Mouse (Mus musculus): ENCODE results near the gene Arhgap32. TPM values are rescaled to one million over a fixed set of nuclear protein-coding genes. Genes with fewer than 3 reads are reported as not detected.

The Arhgap32 gene
- polyA plus RNA-seq, 1 experiment, result 1.5 TPM

DNA sequence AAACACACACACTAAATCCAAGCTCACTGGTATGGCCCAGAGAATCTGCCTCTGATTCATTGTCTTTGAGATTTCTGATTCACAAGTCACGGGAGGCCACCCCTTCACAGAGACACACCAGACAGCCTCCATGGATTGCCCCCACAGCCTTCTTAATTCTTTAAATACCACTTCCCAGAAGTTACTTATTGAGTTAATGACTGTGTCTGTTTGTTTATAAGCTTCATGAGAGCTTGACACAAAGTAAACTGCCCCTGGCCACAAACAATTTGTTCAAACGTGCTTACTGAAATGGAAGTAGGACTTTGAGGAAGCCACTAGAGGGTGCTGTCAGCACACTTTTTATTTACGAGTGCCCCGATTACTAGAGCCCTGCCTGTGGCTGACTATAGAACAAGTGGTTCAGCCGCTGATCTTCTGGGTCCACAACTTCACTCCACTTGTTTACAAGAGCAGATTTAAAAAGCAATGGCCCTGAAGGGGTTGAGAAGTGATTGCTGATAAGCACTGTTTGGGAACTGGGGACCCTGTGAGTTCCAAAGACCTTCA lies 156.0 kb downstream of the Arhgap32 start:
- Histone ChIP-seq H3K27ac (ENCODE audit: insufficient read depth, low read length) (no peak overlapping the region), H3K27me3 (ENCODE audit: control insufficient read depth, insufficient read depth, low read length) (no peaks in the 10 kb centered on the region), H3K4me3 (ENCODE audit: extremely low read depth, insufficient read depth, insufficient read length) (no peak overlapping the region), H3K36me3 (ENCODE audit: control insufficient read depth, insufficient read depth, low read length) (no peaks in the 10 kb centered on the region), H3K4me1 (ENCODE audit: control insufficient read depth, insufficient read depth, insufficient read length) (no peaks in the 10 kb centered on the region)
- TF ChIP-seq POLR2A (IDR thresholded peaks at IDR 0.05; ENCODE audit: low read depth, low read length) (no peak), CTCF (IDR thresholded peaks at IDR 0.05; ENCODE audit: extremely low read depth, insufficient read depth, insufficient read length, insufficient replicate concordance) (peak; percentile 37; the same call in 1 of the 2 replicates)
- peak; percentile 59 to 60 for DNase-seq (ENCODE audit: low read depth in 1 of 2, low spot score in 2 of 2)
- 22% methylated on average over 5 of the region's 5 CpGs for WGBS

DNA sequence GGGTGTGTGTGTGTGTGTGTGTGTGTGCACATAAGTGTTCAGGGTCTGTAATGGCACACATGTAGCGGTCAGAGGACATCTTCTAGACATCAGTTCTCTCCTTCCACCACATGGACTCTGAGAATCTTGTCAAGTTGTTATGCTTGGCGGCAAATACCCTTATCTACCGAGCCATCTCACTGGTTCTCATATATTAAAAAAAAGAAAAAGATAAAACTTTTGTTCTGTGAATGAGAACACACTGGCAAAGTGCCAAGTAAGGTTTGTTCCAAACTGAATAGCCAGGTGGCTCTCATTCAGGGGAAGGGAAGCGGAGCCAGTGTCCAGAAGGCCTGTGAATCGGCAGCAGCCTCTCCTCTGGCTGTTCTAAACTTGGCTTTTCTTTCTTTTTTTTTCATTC lies 162.1 kb downstream of the Arhgap32 start:
- TF ChIP-seq CTCF (IDR thresholded peaks at IDR 0.05; ENCODE audit: extremely low read depth, insufficient read depth, insufficient read length, insufficient replicate concordance), result no peak
- TF ChIP-seq POLR2A (IDR thresholded peaks at IDR 0.05; ENCODE audit: low read depth, low read length), result no peak
- H3K4me3 ChIP-seq (ENCODE audit: extremely low read depth, insufficient read depth, insufficient read length), result no peak overlapping the region
- H3K4me1 ChIP-seq (ENCODE audit: control insufficient read depth, insufficient read depth, insufficient read length), result no peaks in the 10 kb centered on the region
- DNase-seq (ENCODE audit: low read depth in 1 of 2, low spot score in 2 of 2), result no peak
- no peaks in the 10 kb centered on the region for H3K27me3 ChIP-seq (ENCODE audit: control insufficient read depth, insufficient read depth, low read length)
- WGBS, result 85% methylated on average over 5 of the region's 5 CpGs
- no peak overlapping the region for H3K27ac ChIP-seq (ENCODE audit: insufficient read depth, low read length)
- no peaks in the 10 kb centered on the region for H3K36me3 ChIP-seq (ENCODE audit: control insufficient read depth, insufficient read depth, low read length)

DNA sequence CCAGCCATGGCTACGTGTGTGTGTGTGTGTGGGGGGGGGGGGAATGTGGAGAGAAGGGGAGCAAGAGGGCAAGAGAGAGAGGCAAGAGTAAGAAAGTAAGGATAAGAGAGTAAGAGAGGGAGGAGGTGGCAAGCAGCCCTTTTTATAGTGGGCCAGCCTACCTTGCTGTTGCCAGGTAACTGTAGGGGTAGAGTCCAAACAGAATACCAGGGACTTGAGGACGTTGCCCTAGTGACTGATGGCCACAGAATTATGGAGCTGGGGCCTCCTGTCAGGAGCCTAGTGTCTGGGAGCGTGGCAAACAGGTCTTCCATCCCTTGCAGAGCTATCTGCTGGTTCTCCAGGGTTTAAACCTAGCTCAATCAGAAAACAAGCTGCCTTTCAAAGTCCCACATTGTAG lies 163.9 kb downstream of the Arhgap32 start:
- TF ChIP-seq CTCF (IDR thresholded peaks at IDR 0.05; ENCODE audit: extremely low read depth, insufficient read depth, insufficient read length, insufficient replicate concordance) (no peak), POLR2A (IDR thresholded peaks at IDR 0.05; ENCODE audit: low read depth, low read length) (no peak)
- H3K4me3 ChIP-seq (ENCODE audit: extremely low read depth, insufficient read depth, insufficient read length), result no peak overlapping the region
- 80% methylated on average over 3 of the region's 3 CpGs for WGBS
- H3K27ac ChIP-seq (ENCODE audit: insufficient read depth, low read length), result no peak overlapping the region
- no peaks in the 10 kb centered on the region for H3K27me3 ChIP-seq (ENCODE audit: control insufficient read depth, insufficient read depth, low read length)
- DNase-seq (ENCODE audit: low read depth in 1 of 2, low spot score in 2 of 2), result no peak
- no peaks in the 10 kb centered on the region for H3K36me3 ChIP-seq (ENCODE audit: control insufficient read depth, insufficient read depth, low read length)
- H3K4me1 ChIP-seq (ENCODE audit: control insufficient read depth, insufficient read depth, insufficient read length), result no peaks in the 10 kb centered on the region

DNA sequence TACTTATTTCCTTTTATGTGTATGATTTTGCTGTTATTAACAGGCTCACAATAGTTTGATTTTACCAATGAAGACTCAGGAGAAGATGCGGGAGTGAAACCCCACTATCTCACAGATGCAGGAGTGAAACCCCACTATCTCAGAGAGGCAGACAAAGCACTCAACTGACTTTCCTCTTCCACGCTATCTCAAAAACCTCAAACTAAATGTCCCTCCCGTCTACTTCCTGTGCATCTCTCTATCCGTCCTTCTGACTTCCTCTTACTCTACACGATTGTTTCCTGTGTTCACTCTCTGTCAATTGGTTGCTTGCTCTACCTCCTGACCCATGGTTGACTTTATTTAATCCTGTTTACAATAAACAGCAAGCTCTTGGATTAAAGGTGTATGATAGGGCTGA lies 164.5 kb downstream of the Arhgap32 start:
- Histone ChIP-seq H3K27me3 (ENCODE audit: control insufficient read depth, insufficient read depth, low read length) (no peaks in the 10 kb centered on the region), H3K36me3 (ENCODE audit: control insufficient read depth, insufficient read depth, low read length) (no peaks in the 10 kb centered on the region), H3K27ac (ENCODE audit: insufficient read depth, low read length) (no peak overlapping the region), H3K4me3 (ENCODE audit: extremely low read depth, insufficient read depth, insufficient read length) (no peak overlapping the region), H3K4me1 (ENCODE audit: control insufficient read depth, insufficient read depth, insufficient read length) (no peaks in the 10 kb centered on the region)
- DNase-seq (ENCODE audit: low read depth in 1 of 2, low spot score in 2 of 2), result peak in 1 of 2 experiments; percentile 9
- TF ChIP-seq POLR2A (IDR thresholded peaks at IDR 0.05; ENCODE audit: low read depth, low read length) (no peak), CTCF (IDR thresholded peaks at IDR 0.05; ENCODE audit: extremely low read depth, insufficient read depth, insufficient read length, insufficient replicate concordance) (no peak)
- 13% methylated on average over 5 of the region's 5 CpGs for WGBS

DNA sequence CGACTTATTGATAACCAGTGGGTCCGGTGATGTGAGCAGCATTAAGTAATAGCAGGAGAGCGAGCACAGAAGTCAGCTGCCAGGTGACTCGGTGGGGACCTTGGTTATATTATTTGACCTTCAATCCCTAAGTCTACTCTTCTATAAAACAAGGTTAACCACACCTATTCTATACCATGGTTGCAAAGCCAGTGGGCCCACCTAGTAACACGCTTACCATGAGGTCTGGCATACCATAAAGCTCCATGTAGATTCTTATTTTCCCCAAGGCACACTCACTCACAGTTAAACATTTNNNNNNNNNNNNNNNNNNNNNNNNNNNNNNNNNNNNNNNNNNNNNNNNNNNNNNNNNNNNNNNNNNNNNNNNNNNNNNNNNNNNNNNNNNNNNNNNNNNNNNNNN lies 167.7 kb downstream of the Arhgap32 start:
- Histone ChIP-seq H3K27me3 (ENCODE audit: control insufficient read depth, insufficient read depth, low read length) (no peaks in the 10 kb centered on the region), H3K36me3 (ENCODE audit: control insufficient read depth, insufficient read depth, low read length) (no peaks in the 10 kb centered on the region), H3K27ac (ENCODE audit: insufficient read depth, low read length) (no peak overlapping the region), H3K4me3 (ENCODE audit: extremely low read depth, insufficient read depth, insufficient read length) (no peak overlapping the region), H3K4me1 (ENCODE audit: control insufficient read depth, insufficient read depth, insufficient read length) (no peaks in the 10 kb centered on the region)
- DNase-seq (ENCODE audit: low read depth in 1 of 2, low spot score in 2 of 2), result no peak
- WGBS, result 94% methylated on average over 5 of the region's 5 CpGs
- TF ChIP-seq POLR2A (IDR thresholded peaks at IDR 0.05; ENCODE audit: low read depth, low read length) (no peak), CTCF (IDR thresholded peaks at IDR 0.05; ENCODE audit: extremely low read depth, insufficient read depth, insufficient read length, insufficient replicate concordance) (no peak)

DNA sequence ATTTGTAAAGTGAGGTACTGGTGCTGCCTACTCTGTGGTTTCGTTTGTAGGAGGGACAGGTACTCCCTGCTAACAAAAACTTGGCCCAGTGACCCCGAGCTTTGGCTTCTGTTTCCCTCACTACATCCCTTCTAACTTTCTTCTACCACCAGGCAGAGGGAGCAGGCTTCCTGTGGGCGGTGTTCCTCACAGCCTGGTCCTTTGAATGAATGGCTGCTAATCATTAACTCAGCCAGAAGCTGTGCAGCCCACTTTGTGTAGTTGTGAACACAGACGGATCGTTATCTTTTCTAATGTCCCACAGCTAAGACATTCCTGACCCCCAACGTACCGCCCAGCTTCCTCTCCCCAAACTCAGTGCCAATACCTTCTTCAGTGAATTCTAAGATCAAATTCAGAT lies 175.7 kb downstream of the Arhgap32 start:
- no peak for DNase-seq (ENCODE audit: low read depth in 1 of 2, low spot score in 2 of 2)
- H3K4me3 ChIP-seq (ENCODE audit: extremely low read depth, insufficient read depth, insufficient read length), result no peak overlapping the region
- H3K4me1 ChIP-seq (ENCODE audit: control insufficient read depth, insufficient read depth, insufficient read length), result no peaks in the 10 kb centered on the region
- H3K27me3 ChIP-seq (ENCODE audit: control insufficient read depth, insufficient read depth, low read length), result no peaks in the 10 kb centered on the region; the same call in 1 of the 2 replicates
- TF ChIP-seq CTCF (IDR thresholded peaks at IDR 0.05; ENCODE audit: extremely low read depth, insufficient read depth, insufficient read length, insufficient replicate concordance), result no peak
- TF ChIP-seq POLR2A (IDR thresholded peaks at IDR 0.05; ENCODE audit: low read depth, low read length), result no peak
- no peak overlapping the region for H3K27ac ChIP-seq (ENCODE audit: insufficient read depth, low read length)
- 30% methylated on average over 7 of the region's 7 CpGs for WGBS
- no peaks in the 10 kb centered on the region for H3K36me3 ChIP-seq (ENCODE audit: control insufficient read depth, insufficient read depth, low read length)

DNA sequence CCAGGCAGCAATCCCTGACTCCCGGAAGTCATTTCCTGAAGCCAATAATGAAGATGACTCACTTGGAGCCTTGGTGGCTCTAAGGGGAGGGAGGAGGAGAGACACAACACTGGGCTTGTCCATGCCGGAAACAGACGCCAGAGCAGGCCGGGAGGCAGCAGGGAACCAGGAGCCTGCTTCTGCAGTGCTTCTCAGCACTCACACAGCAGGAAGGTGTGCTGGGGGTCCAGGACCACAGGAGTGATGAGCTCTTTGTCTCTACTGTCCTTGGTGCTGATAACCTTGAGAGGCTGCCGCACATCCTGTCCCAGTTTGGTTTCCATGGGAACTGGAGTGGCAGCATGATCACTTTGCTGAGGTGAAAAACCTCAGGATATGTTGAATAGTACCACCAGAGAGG lies 176.8 kb downstream of the Arhgap32 start:
- Histone ChIP-seq H3K27me3 (ENCODE audit: control insufficient read depth, insufficient read depth, low read length) (no peaks in the 10 kb centered on the region; the same call in 1 of the 2 replicates), H3K4me3 (ENCODE audit: extremely low read depth, insufficient read depth, insufficient read length) (no peak overlapping the region), H3K36me3 (ENCODE audit: control insufficient read depth, insufficient read depth, low read length) (no peaks in the 10 kb centered on the region), H3K4me1 (ENCODE audit: control insufficient read depth, insufficient read depth, insufficient read length) (no peaks in the 10 kb centered on the region), H3K27ac (ENCODE audit: insufficient read depth, low read length) (peak overlapping the region; percentile 4; the same call in 1 of the 2 replicates)
- WGBS, result 73% methylated on average over 5 of the region's 5 CpGs
- no peak for DNase-seq (ENCODE audit: low read depth in 1 of 2, low spot score in 2 of 2)
- TF ChIP-seq POLR2A (IDR thresholded peaks at IDR 0.05; ENCODE audit: low read depth, low read length) (no peak), CTCF (IDR thresholded peaks at IDR 0.05; ENCODE audit: extremely low read depth, insufficient read depth, insufficient read length, insufficient replicate concordance) (no peak)
